Comparison of ENCODE assay signal across 8 mouse cellular contexts in the genomic region with DNA sequence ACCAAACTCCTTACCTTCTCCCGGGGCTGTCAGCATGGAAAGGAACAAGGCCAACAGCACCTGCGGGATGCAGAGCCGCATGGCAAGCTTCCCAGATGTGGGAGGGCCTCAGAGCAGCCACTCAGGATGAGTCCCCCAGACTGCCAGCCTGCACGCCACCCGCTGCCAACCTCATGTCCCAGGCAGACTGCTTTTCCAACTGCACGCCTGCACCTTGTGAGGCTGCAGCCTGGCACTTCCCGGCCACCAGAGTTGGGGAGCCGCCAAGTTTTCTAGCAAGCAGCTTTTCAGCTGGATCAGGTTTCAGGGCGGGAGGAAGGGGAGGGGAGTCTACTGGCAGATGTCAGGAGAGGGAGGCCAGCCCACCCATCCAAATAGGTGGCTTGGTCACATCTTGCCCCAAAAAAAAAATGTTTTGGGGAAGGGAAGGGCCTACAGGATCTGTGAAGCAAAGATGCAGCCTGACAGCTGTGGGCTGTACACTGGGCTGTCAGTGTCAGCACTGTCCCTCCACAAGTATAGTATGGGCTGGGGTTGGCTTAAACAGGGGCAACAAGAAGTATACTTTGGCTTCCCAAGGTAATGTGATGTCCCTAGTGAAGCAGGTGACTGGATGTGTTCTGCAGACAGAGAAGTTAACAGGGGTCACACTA. TPM values are rescaled to one million over a fixed set of nuclear protein-coding genes. Genes with fewer than 3 reads are reported as not detected.
DNase-seq lines count a peak whose midpoint lies in the region; ATAC-seq and TF ChIP-seq lines count a peak whose summit lies in the region.

TSS of gene Htr3a (minus strand) at position 215 of the 653 bp plus-strand sequence.

- H3K36me3 ChIP-seq in hindbrain, embryonic 12.5 days = no peaks in the 10 kb centered on the region
- no peaks in the 10 kb centered on the region for H3K36me3 ChIP-seq in midbrain, embryonic 13.5 days

- no peak within 1 kb of the TSS for H3K4me3 ChIP-seq in cerebellum, adult 2 months (replicated peaks; ENCODE audit: insufficient read depth, low read depth, low read length)
- H3K4me3 ChIP-seq in hindbrain, embryonic 12.5 days = no peak within 1 kb of the TSS
- no peak within 1 kb of the TSS for H3K4me3 ChIP-seq in midbrain, embryonic 13.5 days (replicated peaks)

- no peak for TF ChIP-seq CTCF in cerebellum, adult 2 months (IDR thresholded peaks at IDR 0.05; ENCODE audit: borderline replicate concordance, insufficient read depth, low read depth, low read length)

- no peak within 1 kb of the TSS for H3K27ac ChIP-seq in cerebellum, adult 2 months (ENCODE audit: insufficient read depth, low read length)
- 0 out of 2 replicates have a peak within 1 kb of the TSS, but pooled peaks have one; percentile 12 for H3K27ac ChIP-seq in hindbrain, embryonic 12.5 days
- H3K27ac ChIP-seq in midbrain, embryonic 13.5 days = peak within 1 kb of the TSS; percentile 39

- H3K9ac ChIP-seq in hindbrain, embryonic 12.5 days = no peak within 1 kb of the TSS
- no peak within 1 kb of the TSS for H3K9ac ChIP-seq in midbrain, embryonic 13.5 days (replicated peaks)

- DNase-seq in MN1 (ENCODE audit: low spot score) = peak; percentile 87
- peak; percentile 72 to 82 for DNase-seq in cerebellum, adult 2 months
- peak; percentile 65 for DNase-seq in forelimb bud, embryonic 11.5 days (ENCODE audit: low read depth, low spot score)
- DNase-seq in layer of hippocampus, postnatal 36 days = peak; percentile 37 to 38
- peak; percentile 49 for DNase-seq in telencephalon, adult 2 months (ENCODE audit: low read depth, low spot score)
- DNase-seq in spleen, postnatal 14 days (ENCODE audit: low spot score in 2 of 2) = no peak

- peak within 1 kb of the TSS; percentile 24; the same call in 1 of the 2 replicates for H3K4me2 ChIP-seq in hindbrain, embryonic 12.5 days (replicated peaks)
- no peak within 1 kb of the TSS for H3K4me2 ChIP-seq in midbrain, embryonic 13.5 days (replicated peaks)

- WGBS in cerebellum, adult 2 months = 2% methylated on average over 9 of the region's 9 CpGs
- 3% methylated on average over 9 of the region's 9 CpGs for WGBS in hindbrain, embryonic 12.5 days
- 10% methylated on average over 9 of the region's 9 CpGs for WGBS in midbrain, embryonic 13.5 days

- H3K9me3 ChIP-seq in hindbrain, embryonic 12.5 days (replicated peaks) = no peaks in the 10 kb centered on the region
- H3K9me3 ChIP-seq in midbrain, embryonic 13.5 days = no peaks in the 10 kb centered on the region

- H3K27me3 ChIP-seq in cerebellum, adult 2 months (ENCODE audit: control insufficient read depth, insufficient read depth, low read length) = no peaks in the 10 kb centered on the region
- H3K27me3 ChIP-seq in hindbrain, embryonic 12.5 days = no peaks in the 10 kb centered on the region
- H3K27me3 ChIP-seq in midbrain, embryonic 13.5 days = peaks cover 13% of the 10 kb centered on the region

- H3K4me1 ChIP-seq in cerebellum, adult 2 months (ENCODE audit: control insufficient read depth, insufficient read depth, low read length) = peaks cover 8% of the 10 kb centered on the region; the same call in 1 of the 2 replicates
- peaks cover 4% of the 10 kb centered on the region for H3K4me1 ChIP-seq in hindbrain, embryonic 12.5 days
- peaks cover 15% of the 10 kb centered on the region for H3K4me1 ChIP-seq in midbrain, embryonic 13.5 days (replicated peaks)

- no peak for TF ChIP-seq POLR2A in cerebellum, adult 2 months (IDR thresholded peaks at IDR 0.05; ENCODE audit: borderline replicate concordance, insufficient read depth, low read length)

- ATAC-seq in hindbrain, embryonic 12.5 days (ENCODE audit: low FRiP score) = no peak
- peak; percentile 80 for ATAC-seq in midbrain, embryonic 13.5 days

RNA-seq across cellular contexts. Expression of gene Htr3a, which starts in this region (rescaled TPM):
- 1.6 and 1.8 TPM in 2 replicates for polyA plus RNA-seq in cerebellum, adult 2 months (2012; rRNA removed)
- polyA plus RNA-seq in hindbrain, embryonic 12.5 days (2016; fragmentation: Nextera tagmentation; extraction: Ambion mirVana) = 2.3 and 2.4 TPM in 2 replicates
- total RNA-seq in layer of hippocampus, postnatal 36 days (2021) = 10 to 100 TPM; 11.7 to 14.2 TPM
- 0.46 and 1.2 TPM in 2 replicates for polyA plus RNA-seq in midbrain, embryonic 13.5 days (2015; fragmentation: Nextera tagmentation; extraction: Ambion mirVana)

Comparison
In these comparisons a context has a peak if more than half of its experiments do, and no peak if none do; other contexts are left out.
1. DNase-seq: peak in MN1 (single experiment), cerebellum, adult 2 months (2 of 2), forelimb bud, embryonic 11.5 days (single experiment), layer of hippocampus, postnatal 36 days (2 of 2) and telencephalon, adult 2 months (single experiment); none in spleen, postnatal 14 days (0 of 2).